Mouse (Mus musculus) myocyte (in vitro differentiated cells): ENCODE data around the gene Aplnr.

ENCODE experiments used
- CEBPB ChIP-seq: IDR thresholded peaks from 2 replicates; pipeline ENCODE4 v1.6.1; 2011; ENCODE audit warnings: mild to moderate bottlenecking, moderate library complexity; ENCODE audit not compliant: poor library complexity, insufficient read depth, severe bottlenecking
- MYOG ChIP-seq, 3 experiments: IDR thresholded peaks; one replicate each; pipeline ENCODE4 v1.6.1; 2011; ENCODE audit warnings: control low read depth in 2 of 3, low read depth in 2 of 3, mild to moderate bottlenecking in 2 of 3; ENCODE audit not compliant: insufficient read length in 2 of 3, control insufficient read depth in 1 of 3, insufficient read depth in 1 of 3
- POLR2A ChIP-seq: IDR thresholded peaks from one replicate; pipeline ENCODE4 v1.6.1; 2011; ENCODE audit warnings: low read depth, mild to moderate bottlenecking, control low read depth, moderate library complexity; ENCODE audit not compliant: insufficient read length
- SRF ChIP-seq: IDR thresholded peaks from one replicate; pipeline ENCODE4 v1.6.1; 2011; ENCODE audit warnings: low read depth; ENCODE audit not compliant: control insufficient read depth, insufficient read length
- TCF12 ChIP-seq: IDR thresholded peaks from one replicate; pipeline ENCODE4 v1.6.1; 2011; ENCODE audit warnings: mild to moderate bottlenecking, control low read depth; ENCODE audit not compliant: poor library complexity, insufficient read depth, severe bottlenecking
- USF1 ChIP-seq: IDR thresholded peaks from one replicate; pipeline ENCODE4 v1.6.1; 2011; ENCODE audit warnings: low read depth, mild to moderate bottlenecking, control low read depth, moderate library complexity

DNA sequence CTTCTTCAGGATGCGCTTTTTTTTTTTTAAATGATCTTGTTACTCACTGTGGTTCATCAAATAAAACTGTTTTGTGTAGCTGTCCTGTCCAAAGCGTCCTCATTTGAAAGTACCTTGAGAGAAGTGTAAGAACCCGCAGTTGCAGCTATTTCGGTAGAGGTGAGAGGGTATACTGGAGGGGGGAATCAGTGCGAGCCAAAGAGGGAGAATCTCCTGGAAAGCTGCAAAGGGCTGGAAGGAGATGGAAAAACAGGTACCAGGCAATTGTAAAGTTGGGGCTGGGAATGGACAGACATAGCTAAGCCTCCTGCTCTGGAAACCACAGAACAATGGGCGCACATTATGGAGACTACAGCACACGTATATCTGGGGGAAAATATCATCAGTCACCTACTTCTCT lies 3.8 kb downstream of the Aplnr start:
- TF ChIP-seq MYOG (IDR thresholded peaks at IDR 0.05; ENCODE audit: control insufficient read depth in 1 of 3, insufficient read depth in 1 of 3, insufficient read length in 2 of 3, low read depth in 2 of 3) = no peak
- TF ChIP-seq TCF12 = no peak
- TF ChIP-seq USF1 = no peak
- no peak for TF ChIP-seq POLR2A
- no peak for TF ChIP-seq SRF
- TF ChIP-seq CEBPB = no peak
